Mouse (Mus musculus) erythroblast, embryonic 14.5 days (primary cell): ENCODE data around the gene Neurl2. TPM values are rescaled to one million over a fixed set of nuclear protein-coding genes. Genes with fewer than 3 reads are reported as not detected.

Experiments
- H3K27me3 ChIP-seq: 2 replicates; pipeline ENCODE4 v1.6.1; 2012; ENCODE audit warnings: inconsistent platforms; ENCODE audit not compliant: control insufficient read depth
- H3K36me3 ChIP-seq: 2 replicates; pipeline ENCODE4 v1.6.1; 2012; ENCODE audit warnings: mild to moderate bottlenecking, inconsistent platforms; ENCODE audit not compliant: control insufficient read depth
- H3K4me1 ChIP-seq: 2 replicates; pipeline ENCODE4 v1.6.1; 2012; ENCODE audit warnings: inconsistent platforms; ENCODE audit not compliant: control insufficient read depth
- H3K4me3 ChIP-seq: replicated peaks from 2 replicates; pipeline ENCODE3; 2012; ENCODE audit warnings: moderate library complexity, mild to moderate bottlenecking, inconsistent platforms
- H3K9me3 ChIP-seq: 2 replicates; pipeline ENCODE4 v1.6.1; 2012; ENCODE audit warnings: low read length, inconsistent platforms, mixed read lengths; ENCODE audit not compliant: control insufficient read depth
- GATA1 ChIP-seq: IDR thresholded peaks from 2 replicates; pipeline ENCODE4 v1.6.1; 2012; ENCODE audit warnings: low read length, inconsistent platforms, mixed read lengths
- TAL1 ChIP-seq: IDR thresholded peaks from 3 replicates; pipeline ENCODE4 v1.6.1; 2012; ENCODE audit warnings: low read length, inconsistent platforms, mixed read lengths
- polyA plus RNA-seq: library from polyadenylated mRNA; stranded (reverse); fragments of >175 nt; gene quantifications from 2 replicates; pipeline ENCODE4 v1.2.3, GENCODE M21; 2012

The Neurl2 gene
- polyA plus RNA-seq, 1 experiment, result 0.10 TPM

- Histone ChIP-seq H3K4me3 (peak overlapping the region; percentile 82), H3K9me3 (peaks cover 5% of the 10 kb centered on the region; the same call in 1 of the 2 replicates), H3K27me3 (no peaks in the 10 kb centered on the region), H3K4me1 (peaks cover 48% of the 10 kb centered on the region), H3K36me3 (peaks cover 72% of the 10 kb centered on the region)
- TF ChIP-seq TAL1 (no peak), GATA1 (no peak)
Observed at GRCm38 (mm10) chr2:164823969-164824368, 9.3 kb downstream of the Neurl2 start.

GRCm38 (mm10) chr2:164823181-164823585 lies 10.1 kb downstream of the Neurl2 start:
- TF ChIP-seq GATA1 (no peak), TAL1 (no peak)
- peaks cover 5% of the 10 kb centered on the region; the same call in 1 of the 2 replicates for H3K9me3 ChIP-seq
- peaks cover 48% of the 10 kb centered on the region for H3K4me1 ChIP-seq
- peak overlapping the region; percentile 82 for H3K4me3 ChIP-seq
- H3K27me3 ChIP-seq, result no peaks in the 10 kb centered on the region
- peaks cover 66% of the 10 kb centered on the region for H3K36me3 ChIP-seq

- Histone ChIP-seq H3K36me3 (peaks cover 63% of the 10 kb centered on the region), H3K27me3 (no peaks in the 10 kb centered on the region), H3K4me1 (peaks cover 50% of the 10 kb centered on the region), H3K9me3 (peaks cover 5% of the 10 kb centered on the region; the same call in 1 of the 2 replicates), H3K4me3 (peak within 1 kb of the TSS; percentile 82)
- TF ChIP-seq TAL1, result no peak
- TF ChIP-seq GATA1, result no peak
Observed at GRCm38 (mm10) chr2:164822636-164823165, 10.6 kb downstream of the Neurl2 start, which contains the start of gene Zswim1. TSS of gene Zswim1 (plus strand) at chr2:164822686.

- Histone ChIP-seq H3K36me3 (peaks cover 49% of the 10 kb centered on the region), H3K4me1 (peaks cover 46% of the 10 kb centered on the region), H3K9me3 (peaks cover 5% of the 10 kb centered on the region; the same call in 1 of the 2 replicates), H3K4me3 (no peak overlapping the region), H3K27me3 (no peaks in the 10 kb centered on the region)
- TF ChIP-seq TAL1 (no peak), GATA1 (no peak)
Observed at GRCm38 (mm10) chr2:164821060-164821459, 12.2 kb downstream of the Neurl2 start.

- TF ChIP-seq GATA1, result no peak
- TF ChIP-seq TAL1, result no peak
- peaks cover 47% of the 10 kb centered on the region for H3K4me1 ChIP-seq
- no peaks in the 10 kb centered on the region for H3K9me3 ChIP-seq
- H3K36me3 ChIP-seq, result peaks cover 53% of the 10 kb centered on the region
- no peak overlapping the region for H3K4me3 ChIP-seq
- no peaks in the 10 kb centered on the region for H3K27me3 ChIP-seq
Observed at GRCm38 (mm10) chr2:164817703-164818102, 15.6 kb downstream of the Neurl2 start.

- peaks cover 57% of the 10 kb centered on the region for H3K36me3 ChIP-seq
- no peak for TF ChIP-seq GATA1
- TF ChIP-seq TAL1, result no peak
- peaks cover 42% of the 10 kb centered on the region for H3K4me1 ChIP-seq
- H3K9me3 ChIP-seq, result no peaks in the 10 kb centered on the region
- H3K27me3 ChIP-seq, result no peaks in the 10 kb centered on the region
- no peak overlapping the region for H3K4me3 ChIP-seq
Observed at GRCm38 (mm10) chr2:164817206-164817605, 16.1 kb downstream of the Neurl2 start.

GRCm38 (mm10) chr2:164815821-164816220 lies 17.4 kb downstream of the Neurl2 start:
- H3K27me3 ChIP-seq, result no peaks in the 10 kb centered on the region
- H3K4me1 ChIP-seq, result peaks cover 31% of the 10 kb centered on the region
- H3K9me3 ChIP-seq, result no peaks in the 10 kb centered on the region
- no peak overlapping the region for H3K4me3 ChIP-seq
- TF ChIP-seq TAL1 (no peak), GATA1 (no peak; the same call in 1 of the 2 replicates)
- peaks cover 50% of the 10 kb centered on the region for H3K36me3 ChIP-seq

- Histone ChIP-seq H3K36me3 (peaks cover 48% of the 10 kb centered on the region), H3K4me1 (peaks cover 31% of the 10 kb centered on the region), H3K9me3 (no peaks in the 10 kb centered on the region), H3K27me3 (no peaks in the 10 kb centered on the region), H3K4me3 (no peak overlapping the region)
- TF ChIP-seq TAL1 (no peak), GATA1 (no peak)
Observed at GRCm38 (mm10) chr2:164815348-164815747, 17.9 kb downstream of the Neurl2 start.

- no peak overlapping the region for H3K4me3 ChIP-seq
- H3K27me3 ChIP-seq, result no peaks in the 10 kb centered on the region
- H3K36me3 ChIP-seq, result peaks cover 53% of the 10 kb centered on the region
- no peak for TF ChIP-seq TAL1
- TF ChIP-seq GATA1, result no peak
- no peaks in the 10 kb centered on the region for H3K9me3 ChIP-seq
- H3K4me1 ChIP-seq, result peaks cover 33% of the 10 kb centered on the region
Observed at GRCm38 (mm10) chr2:164813557-164813956, 19.7 kb downstream of the Neurl2 start.
